Mouse (Mus musculus) frontal cortex, postnatal 10 days (tissue): Measurements from ENCODE around the gene Bhlhe23.

Experiments
- DNase-seq, 2 experiments: peaks; one replicate each; pipeline ENCODE4 v3.0.0; 2022; ENCODE audit warnings: low spot score in 2 of 2, mixed read lengths in 1 of 2

The Bhlhe23 gene

DNA sequence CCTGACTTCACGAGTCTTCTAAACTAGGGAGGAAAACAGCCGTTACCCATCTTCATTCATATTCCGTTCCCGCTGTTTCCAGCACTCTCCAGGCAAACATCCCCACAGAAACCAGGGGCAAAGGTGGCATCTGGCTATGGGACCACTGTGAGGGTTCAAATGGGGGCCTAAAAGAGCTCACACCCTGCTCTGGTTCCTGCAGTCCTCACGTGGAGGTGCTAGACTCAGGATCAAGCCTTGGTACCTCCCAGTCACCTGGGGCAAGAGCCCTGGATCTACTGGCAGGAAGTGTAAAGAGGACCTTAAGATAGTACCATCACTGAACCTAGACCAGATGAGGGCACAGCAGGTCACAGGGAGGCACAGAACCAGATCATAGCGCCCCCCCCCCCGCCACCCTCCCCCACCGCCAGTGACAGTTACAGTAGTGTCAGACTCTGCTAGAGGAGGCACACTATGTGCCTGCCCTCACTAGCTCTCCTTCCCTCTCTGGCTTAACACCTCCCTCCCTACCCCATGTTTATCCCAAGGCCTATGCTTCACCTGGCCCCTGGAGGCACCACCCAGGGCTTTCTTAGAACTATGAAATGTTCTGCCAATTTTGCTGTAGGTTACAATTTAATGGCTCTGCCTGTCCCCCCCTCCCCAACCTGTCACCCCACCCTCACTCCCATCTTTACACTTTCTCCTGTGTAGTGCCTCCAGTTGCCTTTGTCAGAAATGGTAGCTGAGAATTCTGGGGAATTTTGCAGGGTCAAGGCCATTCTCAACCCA, 50.7 kb downstream of the Bhlhe23 start:
- no peak for DNase-seq

GRCm38 (mm10) chr2:180725414-180725778, 51.3 kb downstream of the Bhlhe23 start:
- no peak for DNase-seq

DNA sequence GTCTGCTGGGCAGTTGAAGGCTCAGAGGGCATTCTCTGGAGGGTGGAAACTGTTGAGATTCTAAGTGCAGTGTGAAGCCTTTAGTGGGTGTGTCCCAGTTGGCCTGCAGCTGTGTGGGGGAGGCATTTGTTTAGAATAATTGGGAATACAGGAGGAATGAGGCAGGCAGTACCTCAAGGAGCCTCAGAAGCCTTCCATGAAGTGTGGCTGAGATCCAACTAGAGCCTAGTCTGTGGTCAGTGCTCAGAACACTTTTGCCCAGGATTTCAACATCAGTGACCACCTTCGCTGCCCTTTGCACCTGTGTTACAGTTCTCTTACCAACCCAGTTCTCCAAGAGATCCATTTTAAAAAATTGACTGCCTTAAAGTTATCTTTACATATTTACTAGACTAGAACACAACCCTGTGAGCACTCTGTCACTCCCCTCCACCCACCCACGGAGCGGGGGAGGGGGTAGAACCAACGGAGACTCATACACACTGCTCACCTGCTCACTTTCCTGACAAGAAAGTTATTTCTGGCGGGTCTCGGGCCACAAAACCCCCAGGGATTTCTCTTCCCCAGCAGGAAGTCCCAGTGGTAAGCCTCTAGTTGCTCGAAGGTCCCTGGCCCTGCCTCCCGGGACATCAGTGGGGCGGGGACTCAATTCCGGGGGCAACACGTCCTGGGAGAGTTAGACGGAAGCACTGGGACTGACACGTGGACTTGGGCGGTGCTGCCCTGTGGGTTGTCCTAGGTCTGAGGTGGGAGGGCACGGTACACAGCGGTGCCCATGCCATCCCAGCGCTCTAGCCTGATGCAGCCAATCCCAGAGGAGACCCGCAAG, 51.9 kb downstream of the Bhlhe23 start, which contains the start of gene Slc17a9:
TSS of gene Slc17a9 (plus strand) at position 679 of the 829 bp plus-strand sequence.
- DNase-seq = no peak
